Mouse (Mus musculus): Measurements from ENCODE around the gene Nup93. TPM values are rescaled to one million over a fixed set of nuclear protein-coding genes. Genes with fewer than 3 reads are reported as not detected.

Gene Nup93
- total RNA-seq, 2 experiments from 2014 or later = 33.3 to 33.8 TPM

- no peak for DNase-seq (ENCODE audit: low spot score in 2 of 2)
Observed at GRCm38 (mm10) chr8:94361774-94362431, 147.5 kb downstream of the Nup93 start.

GRCm38 (mm10) chr8:94362607-94363239, 148.4 kb downstream of the Nup93 start:
- DNase-seq (ENCODE audit: low spot score in 2 of 2) = no peak

GRCm38 (mm10) chr8:94363288-94363688, 148.9 kb downstream of the Nup93 start:
- no peak for DNase-seq (ENCODE audit: low spot score in 2 of 2)

GRCm38 (mm10) chr8:94363906-94364305, 149.5 kb downstream of the Nup93 start:
- no peak for DNase-seq (ENCODE audit: low spot score in 2 of 2)

- DNase-seq (ENCODE audit: low spot score in 2 of 2) = no peak
Observed at GRCm38 (mm10) chr8:94364686-94365312, 150.4 kb downstream of the Nup93 start.

- DNase-seq (ENCODE audit: low spot score in 2 of 2) = no peak
Observed at GRCm38 (mm10) chr8:94365410-94365981, 151.1 kb downstream of the Nup93 start.

Small RNA genes lying within 50 kb of the gene (microRNA-seq; reads per million reads assigned to microRNA genes)
- gene Mir138-2 = 76.0 reads per million, percentile 42 among the genes with 10 or more reads in this experiment

Other genes starting within 250 kb of the Nup93 start
- 100 to 1,000 TPM; 142 to 152 TPM for gene Amfr, start 201.7 kb upstream of the Nup93 start, total RNA-seq (2021)
- gene Nudt21, start 177.5 kb upstream of the Nup93 start, total RNA-seq (2021) = 10 to 100 TPM; 61.4 to 63.6 TPM
- gene Ogfod1, start 177.4 kb upstream of the Nup93 start, total RNA-seq (2021) = 10 to 100 TPM; 12.1 to 14.8 TPM
- 10 to 100 TPM; 29.4 to 29.6 TPM for gene Bbs2, start 115.6 kb upstream of the Nup93 start, total RNA-seq (2021)
- not detected for gene Mt4, start 77.4 kb upstream of the Nup93 start, total RNA-seq (2021)
- gene Mt3, start 62.0 kb upstream of the Nup93 start, total RNA-seq (2021) = 1 to 10 TPM; 6.5 to 6.9 TPM
- 100 to 1,000 TPM; 179 to 183 TPM for gene Mt2, start 41.9 kb upstream of the Nup93 start, total RNA-seq (2021)
- 100 to 1,000 TPM; 241 to 243 TPM for gene Mt1, start 35.5 kb upstream of the Nup93 start, total RNA-seq (2021)
- 10 to 100 TPM in 1 of 2 experiments, 1 to 10 TPM in 1; 1.0 to 29.0 TPM for gene Slc12a3, start 114.6 kb downstream of the Nup93 start, total RNA-seq (2021)
- gene Herpud1, start 171.9 kb downstream of the Nup93 start, total RNA-seq (2021) = 10 to 100 TPM; 65.5 to 75.2 TPM
- 1 to 10 TPM; 3.1 to 4.6 TPM for gene Nlrc5, start 219.8 kb downstream of the Nup93 start, total RNA-seq (2021)